Mouse (Mus musculus) heart, embryonic 15.5 days (tissue): Measurements from ENCODE around the gene Ccdc84. TPM values are rescaled to one million over a fixed set of nuclear protein-coding genes. Genes with fewer than 3 reads are reported as not detected.
"Not testable (repeated sequence)": the region's sequence is repeated elsewhere in the genome, so short reads cannot be mapped to it uniquely, and the experiment has no call there.

Experiments
- ATAC-seq: fragments of 200-750 bp; cut with Nextera tagmentation; replicated peaks from 2 replicates; pipeline ENCODE4 v1.8.0; 2017; ENCODE audit warnings: low read depth, moderate TSS enrichment; ENCODE audit not compliant: insufficient number of reproducible peaks, insufficient read depth, low FRiP score
- H3K27ac ChIP-seq: fragments of 300-500 bp; sonication (generic); 2 replicates; pipeline ENCODE4 v1.5.1; 2015; ENCODE audit warnings: mild to moderate bottlenecking, inconsistent platforms
- H3K27me3 ChIP-seq: fragments of 300-500 bp; sonication (generic); 2 replicates; pipeline ENCODE4 v1.6.1; 2015; ENCODE audit warnings: inconsistent platforms
- H3K36me3 ChIP-seq: fragments of 300-500 bp; sonication (generic); 2 replicates; pipeline ENCODE4 v1.6.1; 2015; ENCODE audit warnings: mild to moderate bottlenecking, inconsistent platforms
- H3K4me1 ChIP-seq: fragments of 300-500 bp; sonication (generic); replicated peaks from 2 replicates; pipeline ENCODE4 v1.6.1; 2015; ENCODE audit warnings: inconsistent platforms
- H3K4me2 ChIP-seq: fragments of 300-500 bp; sonication (generic); 2 replicates; pipeline ENCODE4 v1.6.1; 2015; ENCODE audit warnings: inconsistent platforms, mild to moderate bottlenecking, moderate library complexity
- H3K4me3 ChIP-seq: fragments of 300-500 bp; sonication (generic); 2 replicates; pipeline ENCODE4 v1.5.1; 2015; ENCODE audit warnings: mild to moderate bottlenecking, inconsistent platforms
- H3K9ac ChIP-seq: fragments of 300-500 bp; sonication (generic); 2 replicates; pipeline ENCODE4 v1.6.1; 2015; ENCODE audit warnings: mild to moderate bottlenecking, inconsistent platforms
- H3K9me3 ChIP-seq: fragments of 300-500 bp; sonication (generic); replicated peaks from 2 replicates; pipeline ENCODE4 v1.6.1; 2016; ENCODE audit warnings: inconsistent platforms
- WGBS: fragments of 180-500 bp; shearing (Covaris S2); methylation state at CpG from one replicate; pipeline ENCODE4 v1.1.7; 2015; ENCODE audit warnings: mixed read lengths; 5-methylcytosine and 5-hydroxymethylcytosine counted together
- polyA plus RNA-seq: library from polyadenylated mRNA; unstranded; fragments of >200 nt; fragmentation: Nextera tagmentation; extraction: Ambion mirVana; gene quantifications from 2 replicates; pipeline ENCODE4 v1.2.1, GENCODE M21; 2015

Gene Ccdc84
- 18.3 and 23.5 TPM in 2 replicates for polyA plus RNA-seq

GRCm38 (mm10) chr9:44418519-44419385, at the start of gene Ccdc84:
TSS of gene Ccdc84 (minus strand) at chr9:44418569.
- Histone ChIP-seq H3K4me3 (peak within 1 kb of the TSS; percentile 93), H3K9me3 (no peaks in the 10 kb centered on the region), H3K27me3 (no peaks in the 10 kb centered on the region), H3K9ac (peak within 1 kb of the TSS; percentile 89), H3K4me1 (peaks cover 12% of the 10 kb centered on the region), H3K36me3 (peaks cover 9% of the 10 kb centered on the region), H3K4me2 (peak within 1 kb of the TSS; percentile 94), H3K27ac (peak within 1 kb of the TSS; percentile 52)
- no peak for ATAC-seq
- 72% methylated on average over 14 of the region's 14 CpGs for WGBS

GRCm38 (mm10) chr9:44461950-44462349, 43.6 kb upstream of the Ccdc84 start:
- Histone ChIP-seq H3K9ac (no peak overlapping the region), H3K27ac (no peak overlapping the region), H3K36me3 (no peaks in the 10 kb centered on the region), H3K27me3 (peaks cover 8% of the 10 kb centered on the region; the same call in 1 of the 2 replicates), H3K9me3 (no peaks in the 10 kb centered on the region), H3K4me2 (no peak overlapping the region), H3K4me1 (no peaks in the 10 kb centered on the region), H3K4me3 (no peak overlapping the region)
- ATAC-seq, result no peak
- 71% methylated on average over 5 of the region's 5 CpGs for WGBS

GRCm38 (mm10) chr9:44457035-44457742, 38.8 kb upstream of the Ccdc84 start:
- 11% methylated on average over 11 of the region's 11 CpGs for WGBS
- H3K4me1 ChIP-seq, result peaks cover 9% of the 10 kb centered on the region; the same call in 1 of the 2 replicates
- H3K4me3 ChIP-seq, result no peak overlapping the region
- H3K27ac ChIP-seq, result no peak overlapping the region
- H3K4me2 ChIP-seq, result no peak overlapping the region
- no peak; the same call in 1 of the 2 replicates for ATAC-seq
- H3K9me3 ChIP-seq, result no peaks in the 10 kb centered on the region
- H3K9ac ChIP-seq, result no peak overlapping the region
- H3K36me3 ChIP-seq, result no peaks in the 10 kb centered on the region
- peaks cover 46% of the 10 kb centered on the region for H3K27me3 ChIP-seq

GRCm38 (mm10) chr9:44454891-44455220, 36.5 kb upstream of the Ccdc84 start, which contains the start of gene Upk2:
TSS of gene Upk2 (minus strand) at chr9:44454976.
- no peaks in the 10 kb centered on the region for H3K36me3 ChIP-seq
- no peak for ATAC-seq
- no peaks in the 10 kb centered on the region for H3K9me3 ChIP-seq
- peaks cover 46% of the 10 kb centered on the region for H3K27me3 ChIP-seq
- WGBS, result 30% methylated on average over 4 of the region's 4 CpGs
- H3K4me2 ChIP-seq, result 0 out of 2 replicates have a peak within 1 kb of the TSS, but pooled peaks have one; percentile 8
- peaks cover 9% of the 10 kb centered on the region; the same call in 1 of the 2 replicates for H3K4me1 ChIP-seq
- no peak within 1 kb of the TSS for H3K4me3 ChIP-seq
- no peak within 1 kb of the TSS for H3K27ac ChIP-seq
- no peak within 1 kb of the TSS for H3K9ac ChIP-seq

GRCm38 (mm10) chr9:44454132-44454890, 35.9 kb upstream of the Ccdc84 start:
- Histone ChIP-seq H3K4me3 (no peak overlapping the region), H3K27ac (no peak overlapping the region), H3K9ac (no peak overlapping the region), H3K4me1 (peaks cover 9% of the 10 kb centered on the region; the same call in 1 of the 2 replicates), H3K27me3 (peaks cover 46% of the 10 kb centered on the region), H3K36me3 (no peaks in the 10 kb centered on the region), H3K9me3 (no peaks in the 10 kb centered on the region), H3K4me2 (0 out of 2 replicates have a peak overlapping the region, but pooled peaks have one; percentile 8)
- 7% methylated on average over 14 of the region's 14 CpGs for WGBS
- peak; percentile 76; the same call in 1 of the 2 replicates for ATAC-seq

GRCm38 (mm10) chr9:44450387-44450786, 32.0 kb upstream of the Ccdc84 start:
- H3K36me3 ChIP-seq, result no peaks in the 10 kb centered on the region
- no peak overlapping the region for H3K4me2 ChIP-seq
- H3K27me3 ChIP-seq, result peaks cover 26% of the 10 kb centered on the region
- no peak overlapping the region for H3K4me3 ChIP-seq
- peaks cover 9% of the 10 kb centered on the region; the same call in 1 of the 2 replicates for H3K4me1 ChIP-seq
- no peak overlapping the region for H3K27ac ChIP-seq
- H3K9ac ChIP-seq, result no peak overlapping the region
- no peaks in the 10 kb centered on the region for H3K9me3 ChIP-seq
- no peak for ATAC-seq

- H3K4me1 ChIP-seq, H3K9ac ChIP-seq, H3K4me2 ChIP-seq, H3K36me3 ChIP-seq, H3K9me3 ChIP-seq, H3K27ac ChIP-seq, H3K4me3 ChIP-seq, ATAC-seq, H3K27me3 ChIP-seq: not testable (repeated sequence)
- WGBS, result 72% methylated on average over 7 of the region's 7 CpGs
Measured at GRCm38 (mm10) chr9:44444402-44445025, 26.1 kb upstream of the Ccdc84 start.

- H3K4me3 ChIP-seq, result no peak within 1 kb of the TSS
- no peaks in the 10 kb centered on the region for H3K36me3 ChIP-seq
- no peak for ATAC-seq
- no peak within 1 kb of the TSS for H3K9ac ChIP-seq
- no peaks in the 10 kb centered on the region for H3K27me3 ChIP-seq
- 57% methylated on average over 19 of the region's 19 CpGs for WGBS
- H3K4me2 ChIP-seq, result no peak within 1 kb of the TSS
- no peaks in the 10 kb centered on the region for H3K9me3 ChIP-seq
- no peaks in the 10 kb centered on the region for H3K4me1 ChIP-seq
- no peak within 1 kb of the TSS for H3K27ac ChIP-seq
Measured at GRCm38 (mm10) chr9:44440961-44441360, 22.6 kb upstream of the Ccdc84 start, which contains the start of gene Foxr1. TSS of gene Foxr1 (minus strand) at chr9:44441136.

- H3K4me3 ChIP-seq, result no peak overlapping the region
- no peaks in the 10 kb centered on the region for H3K4me1 ChIP-seq
- no peak for ATAC-seq
- H3K9ac ChIP-seq, result no peak overlapping the region
- 72% methylated on average over 6 of the region's 6 CpGs for WGBS
- H3K27ac ChIP-seq, result no peak overlapping the region
- no peaks in the 10 kb centered on the region for H3K9me3 ChIP-seq
- no peaks in the 10 kb centered on the region for H3K36me3 ChIP-seq
- no peak overlapping the region for H3K4me2 ChIP-seq
- no peaks in the 10 kb centered on the region for H3K27me3 ChIP-seq
Measured at GRCm38 (mm10) chr9:44435747-44436146, 17.4 kb upstream of the Ccdc84 start.

- no peak for ATAC-seq
- Histone ChIP-seq H3K4me2 (no peak overlapping the region), H3K36me3 (no peaks in the 10 kb centered on the region), H3K27me3 (no peaks in the 10 kb centered on the region), H3K4me3 (no peak overlapping the region), H3K4me1 (no peaks in the 10 kb centered on the region), H3K9ac (no peak overlapping the region), H3K27ac (no peak overlapping the region), H3K9me3 (no peaks in the 10 kb centered on the region)
- WGBS, result 51% methylated on average over 5 of the region's 5 CpGs
Measured at GRCm38 (mm10) chr9:44432577-44433185, 14.3 kb upstream of the Ccdc84 start.
